ENCODE assay signal across 31 mouse cellular contexts in the genomic region with DNA sequence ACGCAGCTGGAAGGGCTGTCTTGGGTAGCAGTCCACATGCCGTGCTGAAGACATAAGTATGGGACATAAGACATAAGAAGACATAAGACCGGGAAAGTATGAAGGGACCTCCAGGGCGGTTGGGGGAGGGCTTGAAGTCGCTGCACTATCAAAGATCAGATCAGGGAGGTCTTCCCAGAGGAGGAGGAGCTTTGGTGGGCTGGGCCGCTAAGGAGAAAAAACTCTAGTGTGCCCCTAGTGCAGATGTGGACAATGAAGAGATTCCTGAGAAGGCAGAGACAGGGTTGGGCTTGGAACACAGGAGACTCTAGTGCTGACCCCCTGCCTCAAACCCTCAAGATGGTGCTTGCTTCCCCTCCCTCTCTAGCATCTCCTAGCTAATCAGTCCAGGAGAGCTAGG. TPM values are rescaled to one million over a fixed set of nuclear protein-coding genes. Genes with fewer than 3 reads are reported as not detected.
DNase-seq lines count a peak whose midpoint lies in the region; ATAC-seq and TF ChIP-seq lines count a peak whose summit lies in the region.
"Had no signal": no experiment of that assay in that cellular context is flagged by ENCODE, and none has a peak within 500 bp of the region (broad histone marks: within the 10 kb centered on the region; RNA-seq: fewer than 3 reads in every experiment).

No protein-coding gene starts in this region.

- peaks cover 48% of the 10 kb centered on the region for H3K4me1 ChIP-seq in heart, embryonic 10.5 days
- peaks cover 86% of the 10 kb centered on the region for H3K4me1 ChIP-seq in liver, embryonic 12.5 days
- H3K4me1 ChIP-seq in liver, postnatal 0 days (ENCODE audit: insufficient read depth), result peaks cover 8% of the 10 kb centered on the region

- ATAC-seq in liver, embryonic 12.5 days, result no peak
- ATAC-seq in liver, postnatal 0 days, result no peak
- no peak for ATAC-seq in monocyte, adult 5-6 weeks (replicated peaks; ENCODE audit: insufficient number of reproducible peaks, low FRiP score, low TSS enrichment, poor library complexity, severe bottlenecking)
- ATAC-seq: forebrain, embryonic 15.5 days; inflammation-experienced regulatory T-cells, adult 6 months; midbrain, embryonic 16.5 days had no signal

- H3K27ac ChIP-seq in heart, embryonic 10.5 days, result peak overlapping the region; percentile 59
- peak overlapping the region; percentile 72 for H3K27ac ChIP-seq in liver, embryonic 12.5 days
- H3K27ac ChIP-seq in liver, postnatal 0 days (ENCODE audit: low read depth), result no peak overlapping the region
- H3K27ac ChIP-seq: forebrain, embryonic 15.5 days; gastrocnemius, adult 2 months; hindbrain, embryonic 10.5 days; hindbrain, embryonic 15.5 days; neural tube, embryonic 12.5 days; stomach, postnatal 0 days had no signal

- H3K27me3 ChIP-seq in heart, embryonic 10.5 days (ENCODE audit: insufficient read depth, poor library complexity, severe bottlenecking), result no peaks in the 10 kb centered on the region
- H3K27me3 ChIP-seq in liver, embryonic 12.5 days (replicated peaks), result no peaks in the 10 kb centered on the region; the same call in 1 of the 2 replicates
- H3K27me3 ChIP-seq in liver, postnatal 0 days (ENCODE audit: insufficient read depth, low read length), result peaks cover 10% of the 10 kb centered on the region; the same call in 1 of the 2 replicates
- H3K27me3 ChIP-seq: forebrain, embryonic 15.5 days; hindbrain, embryonic 15.5 days had no signal

- peak overlapping the region; percentile 59 for H3K9ac ChIP-seq in liver, embryonic 12.5 days
- H3K9ac ChIP-seq in liver, postnatal 0 days (replicated peaks), result no peak overlapping the region
- H3K9ac ChIP-seq: forebrain, embryonic 15.5 days; hindbrain, embryonic 15.5 days; neural tube, embryonic 12.5 days had no signal

- peak overlapping the region; percentile 50 for H3K4me2 ChIP-seq in liver, embryonic 12.5 days
- H3K4me2 ChIP-seq in liver, postnatal 0 days (ENCODE audit: low read depth, low read length), result peak overlapping the region; percentile 33; the same call in 1 of the 2 replicates
- H3K4me2 ChIP-seq: forebrain, embryonic 15.5 days; hindbrain, embryonic 15.5 days; midbrain, embryonic 11.5 days; neural tube, embryonic 12.5 days had no signal

- no peak overlapping the region for H3K4me3 ChIP-seq in heart, embryonic 10.5 days
- peak overlapping the region; percentile 12; the same call in 1 of the 2 replicates for H3K4me3 ChIP-seq in liver, embryonic 12.5 days
- H3K4me3 ChIP-seq in liver, postnatal 0 days (ENCODE audit: low read depth, low read length), result no peak overlapping the region
- H3K4me3 ChIP-seq: forebrain, embryonic 15.5 days; gastrocnemius, adult 2 months; hindbrain, embryonic 10.5 days; hindbrain, embryonic 15.5 days; myocyte; neural tube, embryonic 12.5 days had no signal

- no peak for DNase-seq in heart, embryonic 10.5 days (ENCODE audit: low spot score)
- no peak for DNase-seq in heart, adult 11 months
- peak; percentile 85 for DNase-seq in R1 (ENCODE audit: low read depth, low spot score)
- no peak for DNase-seq in liver, postnatal 0 days
- no peak for DNase-seq in cerebellum, adult 11-12 months
- DNase-seq: adrenal gland, postnatal 25 days; cerebellum, adult 18-20 months; cerebellum, postnatal 10 days; gastrocnemius, adult 2 months; gastrocnemius, postnatal 36 days; kidney, adult 11 months; kidney, postnatal 25 days; lung, postnatal 36 days; right cerebral cortex, adult 18-20 months; right cerebral cortex, postnatal 4 days; thymus, adult 18-20 months; thymus, postnatal 25 days had no signal

- 47% methylated on average over 6 of the region's 6 CpGs for whole genome bisulfite sequencing in heart, embryonic 10.5 days
- 32% methylated on average over 6 of the region's 6 CpGs for WGBS in liver, embryonic 12.5 days (ENCODE audit: insufficient replicate concordance)
- 41% methylated on average over 6 of the region's 6 CpGs for WGBS in liver, postnatal 0 days (ENCODE audit: insufficient replicate concordance)

- TF ChIP-seq EP300 in liver, postnatal 0 days (IDR thresholded peaks at IDR 0.05; ENCODE audit: low read depth), result no peak

- TF ChIP-seq CTCF in liver, postnatal 0 days (IDR thresholded peaks at IDR 0.05; ENCODE audit: low read depth), result no peak

- H3K36me3 ChIP-seq in heart, embryonic 10.5 days, result peaks cover 58% of the 10 kb centered on the region
- H3K36me3 ChIP-seq in liver, embryonic 12.5 days, result no peaks in the 10 kb centered on the region
- no peaks in the 10 kb centered on the region for H3K36me3 ChIP-seq in liver, postnatal 0 days (replicated peaks; ENCODE audit: insufficient read depth, low read length)
- H3K36me3 ChIP-seq: forebrain, embryonic 15.5 days; hindbrain, embryonic 10.5 days; hindbrain, embryonic 15.5 days; neural tube, embryonic 12.5 days had no signal

- no peaks in the 10 kb centered on the region for H3K9me3 ChIP-seq in heart, embryonic 10.5 days
- no peaks in the 10 kb centered on the region for H3K9me3 ChIP-seq in liver, embryonic 12.5 days (replicated peaks)
- no peaks in the 10 kb centered on the region for H3K9me3 ChIP-seq in liver, postnatal 0 days (ENCODE audit: low read length)
- H3K9me3 ChIP-seq: forebrain, embryonic 15.5 days; hindbrain, embryonic 10.5 days; hindbrain, embryonic 15.5 days; neural tube, embryonic 12.5 days had no signal

RNA-seq across cellular contexts. Expression of a gene that starts 6.0 kb away (rescaled TPM):
- 12.4 and 15.7 TPM in 2 replicates for polyA plus RNA-seq in heart, embryonic 10.5 days (2016; fragmentation: Nextera tagmentation; extraction: Ambion mirVana)
- polyA plus RNA-seq in liver, embryonic 12.5 days (2016; fragmentation: Nextera tagmentation; extraction: Ambion mirVana), result 6.0 TPM in 2 replicates
- 0.15 and 0.38 TPM in 2 replicates for polyA plus RNA-seq in liver, postnatal 0 days (2015; fragmentation: Nextera tagmentation; extraction: Ambion mirVana)
- total RNA-seq in monocyte, adult 5-6 weeks (2017), result not detected in 3 replicates
- total RNA-seq: common myeloid progenitor, adult 5-6 weeks; liver, adult 2 months; megakaryocyte, adult 5-6 weeks had no signal
- polyA plus RNA-seq: liver, adult 2 months had no signal

RNA-seq across cellular contexts. Expression of a gene that starts 24.4 kb away (rescaled TPM):
- polyA plus RNA-seq in heart, embryonic 10.5 days (2016; fragmentation: Nextera tagmentation; extraction: Ambion mirVana), result 24.2 and 29.1 TPM in 2 replicates
- 64.0 and 64.1 TPM in 2 replicates for polyA plus RNA-seq in liver, embryonic 12.5 days (2016; fragmentation: Nextera tagmentation; extraction: Ambion mirVana)
- polyA plus RNA-seq in liver, postnatal 0 days (2015; fragmentation: Nextera tagmentation; extraction: Ambion mirVana), result 48.9 and 49.3 TPM in 2 replicates
- 30.1 to 47.6 TPM (median 35.5 TPM) in 3 replicates for total RNA-seq in monocyte, adult 5-6 weeks (2017)
